Mouse (Mus musculus): ENCODE data around the gene Gm37240.

The Gm37240 gene

GRCm38 (mm10) chr3:85645517-85646004 lies 241.8 kb downstream of the Gm37240 start:
- in situ Hi-C loops (cut with MboI; ENCODE audit: low sequenced_read_pairs), result no loop called here

GRCm38 (mm10) chr3:85644814-85645213 lies 242.5 kb downstream of the Gm37240 start:
- in situ Hi-C loops (cut with MboI; ENCODE audit: low sequenced_read_pairs), result no loop called here

- in situ Hi-C loops (cut with MboI; ENCODE audit: low sequenced_read_pairs), result no loop called here
Observed at GRCm38 (mm10) chr3:85641751-85642150, 245.6 kb downstream of the Gm37240 start.

GRCm38 (mm10) chr3:85636716-85637447 lies 250.4 kb downstream of the Gm37240 start:
- in situ Hi-C loops (cut with MboI; ENCODE audit: low sequenced_read_pairs), result no loop called here

- in situ Hi-C loops (cut with MboI; ENCODE audit: low sequenced_read_pairs), result no loop called here
Observed at GRCm38 (mm10) chr3:85635591-85635990, 251.7 kb downstream of the Gm37240 start.

- in situ Hi-C loops (cut with MboI; ENCODE audit: low sequenced_read_pairs), result no loop called here
Observed at GRCm38 (mm10) chr3:85635126-85635419, 252.2 kb downstream of the Gm37240 start.

GRCm38 (mm10) chr3:85634389-85635125 lies 252.8 kb downstream of the Gm37240 start:
- in situ Hi-C loops (cut with MboI; ENCODE audit: low sequenced_read_pairs), result no loop called here

- in situ Hi-C loops (cut with MboI; ENCODE audit: low sequenced_read_pairs), result no loop called here
Observed at GRCm38 (mm10) chr3:85633733-85634132, 253.6 kb downstream of the Gm37240 start.

- in situ Hi-C loops (cut with MboI; ENCODE audit: low sequenced_read_pairs), result no loop called here
Observed at GRCm38 (mm10) chr3:85629895-85630510, 257.3 kb downstream of the Gm37240 start.

- in situ Hi-C loops (cut with MboI; ENCODE audit: low sequenced_read_pairs), result no loop called here
Observed at GRCm38 (mm10) chr3:85619751-85620150, 267.6 kb downstream of the Gm37240 start.

GRCm38 (mm10) chr3:85619345-85619744 lies 268.0 kb downstream of the Gm37240 start:
- in situ Hi-C loops (cut with MboI; ENCODE audit: low sequenced_read_pairs), result no loop called here

GRCm38 (mm10) chr3:85618885-85619284 lies 268.4 kb downstream of the Gm37240 start:
- in situ Hi-C loops (cut with MboI; ENCODE audit: low sequenced_read_pairs), result no loop called here

- in situ Hi-C loops (cut with MboI; ENCODE audit: low sequenced_read_pairs), result no loop called here
Observed at GRCm38 (mm10) chr3:85616389-85616788, 270.9 kb downstream of the Gm37240 start.

GRCm38 (mm10) chr3:85607753-85608152 lies 279.6 kb downstream of the Gm37240 start:
- in situ Hi-C loops (cut with MboI; ENCODE audit: low sequenced_read_pairs), result no loop called here

- in situ Hi-C loops (cut with MboI; ENCODE audit: low sequenced_read_pairs), result no loop called here
Observed at GRCm38 (mm10) chr3:85606912-85607311, 280.4 kb downstream of the Gm37240 start.

- in situ Hi-C loops (cut with MboI; ENCODE audit: low sequenced_read_pairs), result loop anchor here (5.0 kb wide), 1 partner anchor 48 kb away; no protein-coding TSS in a partner anchor
Observed at GRCm38 (mm10) chr3:85603811-85604210, 283.5 kb downstream of the Gm37240 start.

- in situ Hi-C loops (cut with MboI; ENCODE audit: low sequenced_read_pairs), result loop anchor here (5.0 kb wide), 1 partner anchor 50 kb away; no protein-coding TSS in a partner anchor
Observed at GRCm38 (mm10) chr3:85601841-85602305, 285.4 kb downstream of the Gm37240 start.

GRCm38 (mm10) chr3:85599526-85599925 lies 287.8 kb downstream of the Gm37240 start:
- in situ Hi-C loops (cut with MboI; ENCODE audit: low sequenced_read_pairs), result no loop called here

- in situ Hi-C loops (cut with MboI; ENCODE audit: low sequenced_read_pairs), result no loop called here
Observed at GRCm38 (mm10) chr3:85594452-85594851, 292.9 kb downstream of the Gm37240 start.

GRCm38 (mm10) chr3:85592640-85593252 lies 294.6 kb downstream of the Gm37240 start:
- in situ Hi-C loops (cut with MboI; ENCODE audit: low sequenced_read_pairs), result no loop called here

GRCm38 (mm10) chr3:85592067-85592466 lies 295.3 kb downstream of the Gm37240 start:
- in situ Hi-C loops (cut with MboI; ENCODE audit: low sequenced_read_pairs), result no loop called here
